Mouse (Mus musculus) thymus, postnatal 10 days (tissue): ENCODE results near the gene Ttf2.

Source experiments
- DNase-seq, 2 experiments: peaks; one replicate each; pipeline ENCODE4 v3.0.0; 2021; ENCODE audit warnings: low spot score in 2 of 2

The Ttf2 gene

GRCm38 (mm10) chr3:100973906-100974305 lies 4.4 kb upstream of the Ttf2 start:
- peak in 1 of 2 experiments; percentile 68 for DNase-seq

DNA sequence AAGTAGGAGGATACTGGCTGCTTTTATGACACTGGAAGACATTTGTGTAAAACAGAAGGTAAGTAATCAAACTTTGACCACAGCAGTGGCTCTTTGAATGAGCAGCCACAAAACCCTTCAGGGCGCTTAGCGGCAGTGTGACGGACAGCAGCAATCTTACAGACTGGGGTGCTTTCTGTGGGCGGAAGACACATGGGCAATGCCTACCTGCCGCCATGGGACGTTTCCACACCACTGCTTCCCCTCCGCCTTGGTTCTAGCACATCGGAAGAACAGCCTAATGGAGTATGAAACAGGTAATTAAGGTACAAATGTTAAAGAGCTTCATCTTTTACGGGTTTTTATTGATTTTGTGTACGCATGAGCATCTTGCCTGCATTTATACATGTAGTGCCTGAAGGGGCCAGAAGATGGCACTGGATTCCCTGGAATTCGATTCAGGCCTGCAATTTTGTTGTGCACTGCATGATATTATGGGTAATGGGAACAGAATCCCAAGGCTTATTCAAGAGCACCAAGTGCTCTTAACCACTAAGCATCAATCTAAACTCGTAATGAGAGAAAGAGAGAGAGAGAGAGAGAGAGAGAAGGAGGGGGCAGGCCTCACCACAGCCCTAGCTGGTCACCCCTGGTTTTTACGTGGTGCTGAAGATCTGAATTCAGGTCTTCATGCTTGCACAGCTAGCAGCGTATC lies 5.5 kb downstream of the Ttf2 start:
- DNase-seq, result peak in 1 of 2 experiments; percentile 41

DNA sequence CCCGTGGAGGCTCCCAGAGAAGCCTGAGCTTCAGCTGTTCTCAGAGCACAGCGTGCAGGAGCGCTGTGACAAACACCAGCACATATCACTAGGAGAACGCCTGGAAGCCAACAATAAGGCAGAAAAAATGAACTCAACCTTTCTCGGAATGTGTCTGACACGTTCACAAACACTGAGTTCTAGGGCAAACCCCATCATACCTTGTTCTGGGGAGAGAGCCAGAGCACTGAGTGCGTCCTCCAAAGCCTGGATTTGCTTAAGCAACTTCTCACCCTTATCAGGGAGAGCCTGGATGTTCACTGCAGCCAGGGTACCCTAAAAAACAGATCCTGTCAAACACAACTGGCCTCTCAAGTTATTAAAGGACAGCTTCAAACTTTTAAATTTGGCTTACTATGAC lies 8.0 kb downstream of the Ttf2 start:
- no peak for DNase-seq

GRCm38 (mm10) chr3:100961007-100961406 lies 8.5 kb downstream of the Ttf2 start:
- DNase-seq, result no peak

DNA sequence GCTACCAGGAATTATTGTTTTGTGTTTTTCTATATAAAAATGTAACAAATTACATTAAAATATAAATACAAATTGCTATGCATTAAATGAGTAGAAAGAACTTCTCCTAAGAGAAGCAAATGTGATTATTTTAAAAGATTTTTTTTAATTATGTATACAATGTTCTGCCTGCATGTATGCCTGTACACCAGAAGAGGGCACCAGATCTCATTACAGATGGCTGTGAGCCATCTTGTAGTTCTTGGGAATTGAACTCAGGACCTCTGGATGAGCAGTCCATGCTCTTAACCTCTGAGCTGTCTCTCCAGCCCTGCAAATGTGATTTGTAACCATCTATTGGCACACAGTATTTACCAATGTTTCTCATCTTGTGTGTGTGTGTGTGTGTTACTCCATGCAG lies 14.8 kb downstream of the Ttf2 start:
- no peak for DNase-seq

DNA sequence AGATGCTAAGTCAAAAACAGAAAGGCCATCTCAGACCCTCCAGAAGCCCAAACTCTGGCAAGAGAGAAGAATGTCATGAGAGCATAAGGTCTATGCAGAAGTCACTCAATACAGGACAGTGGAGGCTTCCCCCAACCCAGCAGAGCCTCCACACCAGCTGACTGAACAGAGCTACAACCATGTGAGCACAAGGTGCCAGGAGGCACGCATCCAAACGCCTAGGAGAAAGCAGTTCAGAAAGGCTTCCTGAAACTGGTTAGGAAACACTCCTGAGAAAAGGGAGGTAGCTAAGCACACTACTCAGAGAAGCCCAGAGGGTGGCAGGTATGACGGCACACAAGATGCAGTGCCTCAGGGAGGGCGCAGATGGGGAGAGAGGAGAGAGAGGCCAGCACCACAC lies 17.9 kb downstream of the Ttf2 start:
- no peak for DNase-seq

DNA sequence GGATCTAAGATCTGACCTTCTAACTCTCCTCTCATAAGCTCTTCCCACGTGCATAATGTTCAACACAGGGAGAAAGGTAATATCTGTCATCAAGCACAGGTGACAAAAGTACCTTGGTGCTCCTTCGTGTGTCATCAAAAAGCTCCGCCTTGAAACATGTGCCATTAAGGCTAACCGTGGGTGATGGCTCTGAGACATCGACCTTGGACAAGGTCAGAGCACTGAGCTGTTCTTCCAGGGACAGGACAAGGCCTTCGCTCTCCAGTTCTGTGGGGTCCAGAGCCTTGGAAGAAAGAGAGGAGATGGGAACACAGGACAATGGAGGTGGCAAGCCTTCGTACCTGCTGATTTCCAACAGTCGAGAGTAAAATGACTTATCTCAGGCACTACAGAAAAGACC lies 22.2 kb downstream of the Ttf2 start:
- no peak for DNase-seq

GRCm38 (mm10) chr3:100940496-100941037 lies 28.9 kb downstream of the Ttf2 start:
- no peak for DNase-seq

- DNase-seq, result no peak
These were observed 31.3 kb downstream of the Ttf2 start for GRCm38 (mm10) chr3:100938211-100938610.

- DNase-seq, result no peak
These were observed 33.3 kb downstream of the Ttf2 start for GRCm38 (mm10) chr3:100936201-100936600.

GRCm38 (mm10) chr3:100935521-100935920 lies 33.9 kb downstream of the Ttf2 start:
- DNase-seq, result no peak

GRCm38 (mm10) chr3:100932077-100932944 lies 37.2 kb downstream of the Ttf2 start:
- peak in 1 of 2 experiments; percentile 28 for DNase-seq

DNA sequence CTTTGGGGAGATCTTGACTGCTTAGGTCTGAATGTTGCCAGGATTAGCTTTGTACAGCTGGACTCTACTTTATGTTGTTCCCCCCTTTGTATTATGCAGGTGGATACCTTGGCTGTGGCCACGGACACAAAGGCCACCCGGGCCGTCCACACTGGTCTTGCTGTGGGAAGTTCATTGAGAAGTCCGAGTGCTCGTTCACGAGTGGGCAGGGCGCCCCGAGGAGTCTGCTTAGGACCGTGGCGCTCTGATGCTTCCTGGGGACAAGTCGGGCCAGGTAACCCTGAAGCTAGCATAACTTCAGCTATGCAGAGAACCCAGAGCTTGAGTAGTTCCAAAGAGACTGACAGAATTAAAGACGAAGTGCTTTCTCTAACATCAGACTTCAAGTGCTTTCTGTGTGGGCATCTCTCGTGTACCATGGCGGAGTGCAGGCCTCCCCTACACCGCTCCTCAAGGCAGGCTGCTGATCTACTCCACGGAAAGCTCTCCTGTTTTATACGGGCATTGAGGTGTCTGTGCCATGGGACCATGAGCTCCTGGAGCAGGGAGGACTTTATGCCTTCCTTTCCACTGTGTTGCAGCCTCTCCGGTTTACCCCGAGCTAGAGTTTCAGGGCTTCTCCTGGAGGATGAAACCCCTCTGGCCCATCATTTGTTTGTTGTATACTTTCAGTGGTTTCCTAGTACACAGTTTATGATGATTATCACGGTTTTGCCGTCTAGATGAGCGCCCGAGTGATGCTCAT lies 38.0 kb downstream of the Ttf2 start:
- DNase-seq, result no peak

DNA sequence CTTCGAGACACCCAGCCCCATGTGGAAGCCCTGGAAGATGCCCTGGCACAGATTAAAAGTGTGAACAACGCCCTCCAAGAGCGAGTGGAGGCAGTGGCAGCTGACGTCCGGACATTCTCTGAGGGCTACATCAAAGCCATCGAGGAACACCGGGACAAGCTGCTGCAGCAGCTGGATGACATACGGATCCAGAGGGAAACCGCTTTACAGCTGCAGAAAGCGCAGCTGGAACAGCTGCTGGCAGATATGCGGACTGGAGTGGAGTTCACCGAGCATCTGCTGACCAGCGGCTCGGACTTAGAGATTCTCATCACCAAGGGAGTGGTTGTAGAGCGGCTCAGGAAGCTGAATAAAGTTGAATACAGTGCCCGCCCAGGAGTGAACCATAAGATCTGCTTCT lies 44.3 kb downstream of the Ttf2 start:
- DNase-seq, result no peak

GRCm38 (mm10) chr3:100924065-100924732 lies 45.3 kb downstream of the Ttf2 start:
- no peak for DNase-seq

DNA sequence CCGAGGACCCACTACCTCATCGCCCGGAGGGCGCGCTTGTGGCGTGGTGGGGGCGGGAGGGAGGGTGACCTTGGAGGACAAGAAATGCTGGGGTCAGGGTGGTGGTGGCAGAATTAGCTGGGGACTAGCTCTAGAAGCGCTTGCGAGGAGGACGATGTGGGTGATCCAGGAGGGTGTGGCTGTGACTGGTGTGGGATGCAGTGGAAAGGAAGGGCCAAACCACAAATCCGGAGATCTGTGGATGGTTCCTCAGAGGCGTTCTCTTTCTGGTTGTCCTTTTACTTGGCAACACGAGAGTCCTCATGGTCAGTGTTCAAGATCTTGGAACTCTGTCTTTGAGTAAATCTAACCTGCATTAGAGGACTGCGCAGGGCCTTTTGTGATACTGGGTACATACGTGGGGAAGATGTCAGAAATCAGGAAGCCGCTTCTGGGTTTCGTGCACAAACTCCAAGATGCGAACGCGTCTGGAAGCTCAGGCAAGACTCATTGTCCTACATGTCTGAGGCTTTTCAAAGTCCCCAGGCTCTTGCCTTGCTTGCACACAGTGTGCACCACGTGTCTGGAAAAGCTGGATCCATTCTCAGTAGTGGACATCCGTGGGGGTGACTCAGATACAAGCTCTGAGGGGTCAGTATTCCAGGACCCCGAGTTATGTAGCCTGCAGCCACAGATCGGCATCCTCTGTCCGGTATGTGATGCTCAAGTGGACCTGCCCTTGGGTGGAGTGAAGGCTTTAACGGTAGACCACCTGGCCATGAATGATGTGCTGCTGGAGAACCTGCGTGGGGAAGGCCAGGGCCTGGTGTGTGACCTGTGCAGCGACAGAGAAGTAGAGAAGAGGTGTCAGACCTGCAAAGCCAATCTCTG lies 46.7 kb downstream of the Ttf2 start:
- DNase-seq, result no peak

- DNase-seq, result peak; percentile 95 to 98
These were observed 47.5 kb downstream of the Ttf2 start, which contains the start of gene Trim45 for GRCm38 (mm10) chr3:100921825-100922505. Trim45 (plus strand) TSS chr3:100922202.

DNA sequence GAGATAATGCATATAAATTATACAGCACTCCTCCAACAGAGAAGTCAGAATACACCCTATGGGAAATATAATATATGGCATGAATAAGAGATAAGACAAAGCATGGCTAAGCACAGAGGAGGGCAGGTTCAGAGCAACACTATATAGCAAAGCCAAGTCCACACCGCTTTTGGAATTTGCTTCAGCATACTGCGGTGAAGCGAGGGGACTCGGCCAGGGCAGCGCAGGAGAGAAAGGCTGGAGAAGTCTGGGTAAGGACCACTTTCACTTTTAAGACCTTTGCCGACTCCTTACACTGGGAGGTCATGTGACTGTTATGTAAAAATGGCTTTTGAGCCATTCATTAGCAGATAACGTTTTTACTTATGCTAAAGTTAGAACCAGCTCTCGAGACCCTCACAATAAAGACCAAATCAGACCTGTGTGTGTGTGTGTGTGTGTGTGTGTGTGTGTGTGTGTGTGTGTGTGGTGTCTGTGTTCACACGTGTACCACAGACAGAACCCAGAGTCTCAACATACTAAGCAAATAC lies 48.8 kb downstream of the Ttf2 start:
- no peak for DNase-seq

DNA sequence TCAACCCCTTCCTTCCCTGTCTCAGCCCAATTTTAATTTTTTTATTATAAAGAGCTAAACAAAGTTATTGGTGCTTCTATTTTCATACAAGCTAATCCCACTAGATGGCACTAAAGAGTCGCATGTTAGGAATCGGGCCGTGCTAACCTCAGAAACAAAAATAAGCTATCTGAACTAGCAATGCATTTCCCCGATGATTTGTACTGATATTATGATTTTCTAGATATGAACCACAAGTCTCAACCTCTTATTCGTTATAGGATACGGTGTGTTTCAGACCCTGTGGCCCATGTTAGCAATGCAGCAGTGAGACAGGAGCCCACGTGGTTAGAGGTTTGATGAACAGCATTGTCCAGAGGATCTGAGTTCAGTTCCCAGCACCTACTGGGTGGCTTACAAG lies 52.6 kb downstream of the Ttf2 start:
- peak in 1 of 2 experiments; percentile 49 for DNase-seq
